Mouse (Mus musculus) spleen, embryonic (tissue): ENCODE measurements around the gene Slc22a23.

ENCODE experiments used
- CTCF ChIA-PET: fragments of 350-600 bp; sonication (Branson Sonifier 250); formaldehyde crosslinking; loops from one replicate; lab custom pipeline; 2022; lab: Charles Lee

Slc22a23 gene

GRCm38 (mm10) chr13:34146916-34147315 lies 198.1 kb downstream of the Slc22a23 start:
- CTCF ChIA-PET = no interaction called here

GRCm38 (mm10) chr13:34143389-34143788 lies 201.6 kb downstream of the Slc22a23 start:
- CTCF ChIA-PET = no interaction called here

GRCm38 (mm10) chr13:34136605-34137004 lies 208.4 kb downstream of the Slc22a23 start:
- CTCF ChIA-PET = no interaction called here

- CTCF ChIA-PET = no interaction called here
Measured at GRCm38 (mm10) chr13:34134276-34134675, 210.7 kb downstream of the Slc22a23 start.

GRCm38 (mm10) chr13:34133326-34134071 lies 211.5 kb downstream of the Slc22a23 start:
- CTCF ChIA-PET = no interaction called here

- CTCF ChIA-PET = no interaction called here
Measured at GRCm38 (mm10) chr13:34132875-34133274, 212.1 kb downstream of the Slc22a23 start.

GRCm38 (mm10) chr13:34132299-34132698 lies 212.7 kb downstream of the Slc22a23 start:
- CTCF ChIA-PET = no interaction called here

- CTCF ChIA-PET = no interaction called here
Measured at GRCm38 (mm10) chr13:34131708-34132060, 213.3 kb downstream of the Slc22a23 start.

- CTCF ChIA-PET = no interaction called here
Measured at GRCm38 (mm10) chr13:34131011-34131707, 213.8 kb downstream of the Slc22a23 start.

GRCm38 (mm10) chr13:34130226-34130731 lies 214.7 kb downstream of the Slc22a23 start, which contains the start of gene Tubb2b:
Tubb2b (minus strand) TSS chr13:34130466.
- CTCF ChIA-PET = interaction anchor here (1.4 kb wide), 1 partner anchor 31 kb away, joined by 4 read pairs; no protein-coding TSS in a partner anchor

- CTCF ChIA-PET = interaction anchor here (0.5 to 1.4 kb wide), 3 partner anchors 32 to 1466 kb away, joined by 3 to 7 read pairs (median 4); no protein-coding TSS in a partner anchor
Measured at GRCm38 (mm10) chr13:34129485-34130225, 215.3 kb downstream of the Slc22a23 start.
